Mouse (Mus musculus): ENCODE measurements around the gene Arl8b. TPM values are rescaled to one million over a fixed set of nuclear protein-coding genes. Genes with fewer than 3 reads are reported as not detected.

The Arl8b gene
- 59.5 and 59.6 TPM in 2 replicates for polyA plus RNA-seq (2015; fragmentation: Nextera tagmentation; extraction: Ambion mirVana)

GRCm38 (mm10) chr6:108782526-108783183 lies at the start of gene Arl8b:
Gene Arl8b, plus strand, starts transcription at chr6:108783099.
- peak; percentile 91 for ATAC-seq
- H3K27ac ChIP-seq (ENCODE audit: low read depth, low read length) = peak within 1 kb of the TSS; percentile 87
- no peaks in the 10 kb centered on the region for H3K27me3 ChIP-seq (replicated peaks; ENCODE audit: control insufficient read depth, insufficient read depth, low read length)
- 11% methylated on average over 34 of the region's 36 CpGs for WGBS
- H3K4me3 ChIP-seq (ENCODE audit: low read depth, low read length) = peak within 1 kb of the TSS; percentile 100
- H3K4me2 ChIP-seq (replicated peaks; ENCODE audit: low read depth) = peak within 1 kb of the TSS; percentile 75
- peak within 1 kb of the TSS; percentile 94 for H3K9ac ChIP-seq (ENCODE audit: low read depth, low read length)
- no peaks in the 10 kb centered on the region for H3K9me3 ChIP-seq (ENCODE audit: control insufficient read depth)
- peaks cover 5% of the 10 kb centered on the region; the same call in 1 of the 2 replicates for H3K4me1 ChIP-seq (replicated peaks; ENCODE audit: control insufficient read depth, insufficient read depth, low read length)
- no peaks in the 10 kb centered on the region for H3K36me3 ChIP-seq (ENCODE audit: control insufficient read depth, insufficient read depth)
- TF ChIP-seq CTCF (IDR thresholded peaks at IDR 0.05; ENCODE audit: low read depth) = peak; percentile 98

GRCm38 (mm10) chr6:108735910-108736750 lies 46.8 kb upstream of the Arl8b start:
- no peaks in the 10 kb centered on the region for H3K27me3 ChIP-seq (replicated peaks; ENCODE audit: control insufficient read depth, insufficient read depth, low read length)
- no peak for ATAC-seq
- H3K4me2 ChIP-seq (replicated peaks; ENCODE audit: low read depth) = no peak overlapping the region
- H3K36me3 ChIP-seq (ENCODE audit: control insufficient read depth, insufficient read depth) = no peaks in the 10 kb centered on the region
- no peaks in the 10 kb centered on the region for H3K4me1 ChIP-seq (replicated peaks; ENCODE audit: control insufficient read depth, insufficient read depth, low read length)
- no peak overlapping the region for H3K9ac ChIP-seq (ENCODE audit: low read depth, low read length)
- no peaks in the 10 kb centered on the region for H3K9me3 ChIP-seq (ENCODE audit: control insufficient read depth)
- 44% methylated on average over 9 of the region's 9 CpGs for WGBS
- peak; percentile 91 for TF ChIP-seq CTCF (IDR thresholded peaks at IDR 0.05; ENCODE audit: low read depth)
- no peak overlapping the region for H3K27ac ChIP-seq (ENCODE audit: low read depth, low read length)
- no peak overlapping the region for H3K4me3 ChIP-seq (ENCODE audit: low read depth, low read length)

GRCm38 (mm10) chr6:108738463-108739203 lies 44.3 kb upstream of the Arl8b start:
- no peak for TF ChIP-seq CTCF (IDR thresholded peaks at IDR 0.05; ENCODE audit: low read depth)
- ATAC-seq = no peak
- WGBS = 66% methylated on average over 9 of the region's 9 CpGs
- H3K27ac ChIP-seq (ENCODE audit: low read depth, low read length) = no peak overlapping the region
- H3K27me3 ChIP-seq (replicated peaks; ENCODE audit: control insufficient read depth, insufficient read depth, low read length) = no peaks in the 10 kb centered on the region
- H3K9me3 ChIP-seq (ENCODE audit: control insufficient read depth) = no peaks in the 10 kb centered on the region
- no peaks in the 10 kb centered on the region for H3K4me1 ChIP-seq (replicated peaks; ENCODE audit: control insufficient read depth, insufficient read depth, low read length)
- no peaks in the 10 kb centered on the region for H3K36me3 ChIP-seq (ENCODE audit: control insufficient read depth, insufficient read depth)
- H3K9ac ChIP-seq (ENCODE audit: low read depth, low read length) = no peak overlapping the region
- H3K4me2 ChIP-seq (replicated peaks; ENCODE audit: low read depth) = no peak overlapping the region
- H3K4me3 ChIP-seq (ENCODE audit: low read depth, low read length) = no peak overlapping the region

GRCm38 (mm10) chr6:108740579-108740978 lies 42.3 kb upstream of the Arl8b start:
- no peaks in the 10 kb centered on the region for H3K27me3 ChIP-seq (replicated peaks; ENCODE audit: control insufficient read depth, insufficient read depth, low read length)
- peak; percentile 92 for ATAC-seq
- no peaks in the 10 kb centered on the region for H3K36me3 ChIP-seq (ENCODE audit: control insufficient read depth, insufficient read depth)
- H3K4me3 ChIP-seq (ENCODE audit: low read depth, low read length) = no peak overlapping the region
- no peaks in the 10 kb centered on the region for H3K4me1 ChIP-seq (replicated peaks; ENCODE audit: control insufficient read depth, insufficient read depth, low read length)
- TF ChIP-seq CTCF (IDR thresholded peaks at IDR 0.05; ENCODE audit: low read depth) = no peak
- H3K4me2 ChIP-seq (replicated peaks; ENCODE audit: low read depth) = no peak overlapping the region
- WGBS = 64% methylated on average over 4 of the region's 4 CpGs
- no peak overlapping the region for H3K9ac ChIP-seq (ENCODE audit: low read depth, low read length)
- no peaks in the 10 kb centered on the region for H3K9me3 ChIP-seq (ENCODE audit: control insufficient read depth)
- H3K27ac ChIP-seq (ENCODE audit: low read depth, low read length) = peak overlapping the region; percentile 15; the same call in 1 of the 2 replicates

- no peaks in the 10 kb centered on the region for H3K27me3 ChIP-seq (replicated peaks; ENCODE audit: control insufficient read depth, insufficient read depth, low read length)
- H3K27ac ChIP-seq (ENCODE audit: low read depth, low read length) = no peak overlapping the region
- TF ChIP-seq CTCF (IDR thresholded peaks at IDR 0.05; ENCODE audit: low read depth) = no peak
- no peaks in the 10 kb centered on the region for H3K9me3 ChIP-seq (ENCODE audit: control insufficient read depth)
- no peaks in the 10 kb centered on the region for H3K36me3 ChIP-seq (ENCODE audit: control insufficient read depth, insufficient read depth)
- no peak overlapping the region for H3K4me2 ChIP-seq (replicated peaks; ENCODE audit: low read depth)
- H3K4me1 ChIP-seq (replicated peaks; ENCODE audit: control insufficient read depth, insufficient read depth, low read length) = no peaks in the 10 kb centered on the region
- ATAC-seq = no peak
- WGBS = 75% methylated on average over 5 of the region's 5 CpGs
- no peak overlapping the region for H3K9ac ChIP-seq (ENCODE audit: low read depth, low read length)
- no peak overlapping the region for H3K4me3 ChIP-seq (ENCODE audit: low read depth, low read length)
Measured at GRCm38 (mm10) chr6:108743730-108744129, 39.2 kb upstream of the Arl8b start.

- no peak for TF ChIP-seq CTCF (IDR thresholded peaks at IDR 0.05; ENCODE audit: low read depth)
- no peak overlapping the region for H3K27ac ChIP-seq (ENCODE audit: low read depth, low read length)
- no peak overlapping the region for H3K4me3 ChIP-seq (ENCODE audit: low read depth, low read length)
- no peaks in the 10 kb centered on the region for H3K27me3 ChIP-seq (replicated peaks; ENCODE audit: control insufficient read depth, insufficient read depth, low read length)
- no peaks in the 10 kb centered on the region for H3K4me1 ChIP-seq (replicated peaks; ENCODE audit: control insufficient read depth, insufficient read depth, low read length)
- no peak overlapping the region for H3K4me2 ChIP-seq (replicated peaks; ENCODE audit: low read depth)
- ATAC-seq = no peak
- H3K9me3 ChIP-seq (ENCODE audit: control insufficient read depth) = no peaks in the 10 kb centered on the region
- no peak overlapping the region for H3K9ac ChIP-seq (ENCODE audit: low read depth, low read length)
- WGBS = 86% methylated on average over 7 of the region's 7 CpGs
- H3K36me3 ChIP-seq (ENCODE audit: control insufficient read depth, insufficient read depth) = no peaks in the 10 kb centered on the region
Measured at GRCm38 (mm10) chr6:108751324-108751723, 31.6 kb upstream of the Arl8b start.
